Comparison of ENCODE assay signal across 9 mouse cellular contexts in genomic region chr17:28689586-28690283, GRCm38 (mm10). TPM values are rescaled to one million over a fixed set of nuclear protein-coding genes. Genes with fewer than 3 reads are reported as not detected.
A peak's percentile ranks its signal among the peaks of the same experiment; 100 is the strongest.
DNase-seq lines count a peak whose midpoint lies in the region; ATAC-seq and TF ChIP-seq lines count a peak whose summit lies in the region.
"Had no signal": no experiment of that assay in that cellular context is flagged by ENCODE, and none has a peak within 500 bp of the region (broad histone marks: within the 10 kb centered on the region; RNA-seq: fewer than 3 reads in every experiment).

Gene Slc26a8, minus strand, starts transcription at chr17:28690233.

- peak within 1 kb of the TSS; percentile 68 for H3K9ac ChIP-seq in heart, postnatal 0 days (replicated peaks; ENCODE audit: low read depth, low read length)
- H3K9ac ChIP-seq in limb, embryonic 12.5 days (replicated peaks) = peak within 1 kb of the TSS; percentile 72
- peak within 1 kb of the TSS; percentile 76 for H3K9ac ChIP-seq in neural tube, embryonic 13.5 days

- H3K4me3 ChIP-seq in C2C12 (ENCODE audit: insufficient read depth, poor library complexity, severe bottlenecking) = peak within 1 kb of the TSS; percentile 26
- peak within 1 kb of the TSS; percentile 92 for H3K4me3 ChIP-seq in heart, postnatal 0 days (ENCODE audit: low read depth, low read length)
- H3K4me3 ChIP-seq in limb, embryonic 12.5 days (replicated peaks) = peak within 1 kb of the TSS; percentile 97
- H3K4me3 ChIP-seq in neural tube, embryonic 13.5 days = peak within 1 kb of the TSS; percentile 98

- H3K27me3 ChIP-seq in C2C12 (ENCODE audit: control insufficient read depth, insufficient read depth, insufficient read length) = no peaks in the 10 kb centered on the region
- no peaks in the 10 kb centered on the region for H3K27me3 ChIP-seq in heart, postnatal 0 days (ENCODE audit: control insufficient read depth, insufficient read depth, low read length)
- H3K27me3 ChIP-seq in limb, embryonic 12.5 days = peaks cover 14% of the 10 kb centered on the region
- peaks cover 12% of the 10 kb centered on the region for H3K27me3 ChIP-seq in neural tube, embryonic 13.5 days
- H3K27me3 ChIP-seq: Patski had no signal

- 11% methylated on average over 40 of the region's 40 CpGs for WGBS in heart, postnatal 0 days
- 7% methylated on average over 40 of the region's 40 CpGs for WGBS in limb, embryonic 12.5 days
- 10% methylated on average over 40 of the region's 40 CpGs for WGBS in neural tube, embryonic 13.5 days

- no peak for TF ChIP-seq EP300 in heart, postnatal 0 days (IDR thresholded peaks at IDR 0.05; ENCODE audit: low read depth)

- intact Hi-C loops in gastrocnemius, postnatal 36 days (cut with DNase I) = loop anchor here (5.0 kb wide), 4 partner anchors 53 to 238 kb away; partner anchors contain the start of gene Brpf3

- H3K36me3 ChIP-seq in C2C12 (ENCODE audit: control insufficient read depth, insufficient read depth) = peaks cover 17% of the 10 kb centered on the region
- no peaks in the 10 kb centered on the region for H3K36me3 ChIP-seq in heart, postnatal 0 days (replicated peaks; ENCODE audit: control insufficient read depth, insufficient read depth, low read length)
- 0 out of 2 replicates have a peak, but pooled peaks cover 6% of the 10 kb centered on the region for H3K36me3 ChIP-seq in limb, embryonic 12.5 days
- H3K36me3 ChIP-seq in neural tube, embryonic 13.5 days = 0 out of 2 replicates have a peak, but pooled peaks cover 4% of the 10 kb centered on the region

- H3K27ac ChIP-seq in heart, postnatal 0 days (ENCODE audit: low read depth) = peak within 1 kb of the TSS; percentile 65
- H3K27ac ChIP-seq in limb, embryonic 12.5 days = peak within 1 kb of the TSS; percentile 96
- H3K27ac ChIP-seq in neural tube, embryonic 13.5 days (replicated peaks) = peak within 1 kb of the TSS; percentile 97

- H3K4me1 ChIP-seq in heart, postnatal 0 days (ENCODE audit: control insufficient read depth, insufficient read depth) = peaks cover 7% of the 10 kb centered on the region
- peaks cover 27% of the 10 kb centered on the region for H3K4me1 ChIP-seq in limb, embryonic 12.5 days (replicated peaks)
- H3K4me1 ChIP-seq in neural tube, embryonic 13.5 days (replicated peaks) = peaks cover 36% of the 10 kb centered on the region

- peak within 1 kb of the TSS; percentile 80 for H3K4me2 ChIP-seq in heart, postnatal 0 days (ENCODE audit: low read depth, low read length)
- H3K4me2 ChIP-seq in limb, embryonic 12.5 days = peak within 1 kb of the TSS; percentile 89
- peak within 1 kb of the TSS; percentile 78 for H3K4me2 ChIP-seq in neural tube, embryonic 13.5 days

- TF ChIP-seq CTCF in C2C12 (IDR thresholded peaks at IDR 0.05; ENCODE audit: control insufficient read depth, insufficient read depth, insufficient read length) = no peak
- TF ChIP-seq CTCF in heart, postnatal 0 days (IDR thresholded peaks at IDR 0.05; ENCODE audit: low read depth) = no peak

- peaks cover 29% of the 10 kb centered on the region for H3K79me3 ChIP-seq in C2C12 (ENCODE audit: low read depth)

- peaks cover 36% of the 10 kb centered on the region for H3K79me2 ChIP-seq in C2C12 (ENCODE audit: control insufficient read depth, insufficient read depth)

- peak within 1 kb of the TSS; percentile 85 for H3ac ChIP-seq in C2C12 (ENCODE audit: control insufficient read depth, insufficient read length, low read depth)

- no peaks in the 10 kb centered on the region for H3K9me3 ChIP-seq in heart, postnatal 0 days (replicated peaks; ENCODE audit: control insufficient read depth, low read length)
- H3K9me3 ChIP-seq in limb, embryonic 12.5 days = no peaks in the 10 kb centered on the region
- no peaks in the 10 kb centered on the region for H3K9me3 ChIP-seq in neural tube, embryonic 13.5 days

- no peak for ATAC-seq in heart, postnatal 0 days (ENCODE audit: insufficient read depth, low read depth)
- no peak for ATAC-seq in limb, embryonic 12.5 days (ENCODE audit: insufficient number of reproducible peaks, insufficient read depth, low FRiP score, low TSS enrichment, low read depth)
- no peak for ATAC-seq in neural tube, embryonic 13.5 days (ENCODE audit: low read depth)
- no peak for ATAC-seq in megakaryocyte progenitor cell, adult 5-6 weeks (replicated peaks; ENCODE audit: poor library complexity)

- DNase-seq in gastrocnemius, postnatal 4 days (ENCODE audit: low spot score in 2 of 2) = peak; percentile 16 to 22
- DNase-seq in gastrocnemius, postnatal 36 days = no peak
- DNase-seq in cerebellum, adult 9-11 months = peak; percentile 63
- DNase-seq in heart, postnatal 0 days (ENCODE audit: low spot score) = no peak

TF ChIP-seq in C2C12, 6 proteins besides CTCF, POLR2A, EP300 and RAD21:
- TF ChIP-seq MAX (IDR thresholded peaks at IDR 0.05) (no peak), USF1 (IDR thresholded peaks at IDR 0.05; ENCODE audit: low read depth) (no peak), CEBPB (IDR thresholded peaks at IDR 0.05; ENCODE audit: low read depth) (no peak), MYOD1 (IDR thresholded peaks at IDR 0.05; ENCODE audit: control insufficient read depth, insufficient read length, low read depth) (no peak), FOSL1 (IDR thresholded peaks at IDR 0.05; ENCODE audit: insufficient read depth, low read length, poor library complexity, severe bottlenecking) (no peak), MYOG (IDR thresholded peaks at IDR 0.05; ENCODE audit: control insufficient read depth, extremely low read depth, insufficient read length) (no peak)

RNA-seq across cellular contexts. Expression of gene Slc26a8, which starts in this region (rescaled TPM):
- 1 to 10 TPM; 2.0 to 2.3 TPM for total RNA-seq in gastrocnemius, postnatal 4 days (2021)
- under 1 TPM; 0.27 to 0.33 TPM for total RNA-seq in gastrocnemius, postnatal 36 days (2021)
- not detected for polyA plus RNA-seq in C2C12 (2012; fragmentation: generic; extraction: Trizol)
- total RNA-seq in heart, postnatal 0 days (2014; rRNA removed; ENCODE audit: low replicate concordance) = not detected in 2 replicates
- polyA plus RNA-seq in heart, postnatal 0 days (2015; fragmentation: Nextera tagmentation; extraction: Ambion mirVana) = 0.29 and 0.36 TPM in 2 replicates
- polyA plus RNA-seq in limb, embryonic 12.5 days (2016; fragmentation: Nextera tagmentation; extraction: Ambion mirVana) = 0.78 and 0.79 TPM in 2 replicates
- polyA plus RNA-seq in neural tube, embryonic 13.5 days (2015; fragmentation: Nextera tagmentation; extraction: Ambion mirVana) = 0.94 and 1.2 TPM in 2 replicates
- total RNA-seq in megakaryocyte progenitor cell, adult 5-6 weeks (2015) = 1.3 and 3.0 TPM in 2 replicates
- total RNA-seq in megakaryocyte progenitor cell, adult 5-6 weeks (2017) = 0.21 and 1.5 TPM in 2 replicates

Comparison
In these comparisons a context has a peak if more than half of its experiments do, and no peak if none do; other contexts are left out.
1. DNase-seq: peak in gastrocnemius, postnatal 4 days (2 of 2) and cerebellum, adult 9-11 months (single experiment); none in gastrocnemius, postnatal 36 days (0 of 2) and heart, postnatal 0 days (single experiment).
2. H3K4me3 ChIP-seq: peak in every context shown above with its lines; median percentile 98 in neural tube, embryonic 13.5 days; 97 in limb, embryonic 12.5 days; 92 in heart, postnatal 0 days; 26 in C2C12.
3. Peak in every context shown above with its lines, with median percentiles within 50 percentile points of each other: H3K27ac ChIP-seq, H3K4me2 ChIP-seq and H3K9ac ChIP-seq.